Mouse (Mus musculus) embryonic fibroblast, embryonic 13.5 days (primary cell): ENCODE results near the gene Rhoq.
A peak's percentile ranks its signal among the peaks of the same experiment; 100 is the strongest.

Experiments
- CTCF ChIP-seq: IDR thresholded peaks from 2 replicates; pipeline ENCODE4 v1.5.1; 2011; ENCODE audit warnings: mild to moderate bottlenecking, control low read depth, low read length, moderate library complexity, borderline replicate concordance; ENCODE audit not compliant: insufficient read depth
- POLR2A ChIP-seq: IDR thresholded peaks from 2 replicates; pipeline ENCODE4 v1.6.1; 2011; ENCODE audit warnings: low read depth, mild to moderate bottlenecking, control low read depth, low read length, moderate library complexity

GRCm38 (mm10) chr17:86964502-86964901, 1.6 kb downstream of the Rhoq start:
- TF ChIP-seq CTCF (no peak), POLR2A (peak; percentile 73)
